Mouse (Mus musculus): ENCODE results near the gene Ppip5k1. TPM values are rescaled to one million over a fixed set of nuclear protein-coding genes. Genes with fewer than 3 reads are reported as not detected.

Gene Ppip5k1
- polyA plus RNA-seq, 1 experiment from 2014 or later, result 18.0 TPM

- Histone ChIP-seq H3K27me3 (no peaks in the 10 kb centered on the region), H3K9me3 (no peaks in the 10 kb centered on the region), H3K4me3 (replicated peaks) (peak overlapping the region; percentile 50), H3K4me1 (replicated peaks) (peaks cover 51% of the 10 kb centered on the region), H3K27ac (peak overlapping the region; percentile 88; the same call in 1 of the 2 replicates), H3K4me2 (replicated peaks) (peak overlapping the region; percentile 77), H3K9ac (replicated peaks) (peak overlapping the region; percentile 63; the same call in 1 of the 2 replicates), H3K36me3 (peaks cover 43% of the 10 kb centered on the region)
- 8% methylated on average over 9 of the region's 9 CpGs for WGBS
- no peak for ATAC-seq
Measured at GRCm38 (mm10) chr2:121297701-121298100, 57.5 kb downstream of the Ppip5k1 start.

DNA sequence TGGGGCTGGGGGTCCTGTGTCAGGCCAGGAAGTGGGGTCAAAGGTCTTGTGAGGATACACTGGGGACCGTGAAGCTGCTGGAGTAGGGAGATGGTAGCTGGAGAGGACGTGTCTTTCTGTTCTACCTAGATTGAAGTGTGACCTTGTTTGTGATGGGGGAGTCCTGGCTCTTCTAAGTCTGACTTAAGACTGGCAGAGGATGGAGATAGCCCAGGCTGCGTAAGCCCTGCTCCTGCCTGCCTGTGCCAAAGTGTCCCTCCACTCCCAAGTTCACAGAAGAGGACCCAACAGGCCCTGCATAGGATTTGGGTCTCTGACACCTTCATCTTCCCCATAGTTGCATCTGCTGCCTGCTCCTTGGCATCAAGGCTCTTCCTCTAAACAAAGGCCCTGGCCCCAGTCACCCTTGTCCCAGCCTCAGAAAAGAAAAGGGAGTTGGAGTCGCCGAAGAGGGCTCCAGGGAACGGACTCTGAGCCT is 58.4 kb downstream of the Ppip5k1 start:
- no peaks in the 10 kb centered on the region for H3K27me3 ChIP-seq
- peak overlapping the region; percentile 50 for H3K4me3 ChIP-seq (replicated peaks)
- H3K27ac ChIP-seq, result peak overlapping the region; percentile 88
- no peak for ATAC-seq
- 5% methylated on average over 6 of the region's 6 CpGs for WGBS
- H3K9me3 ChIP-seq, result no peaks in the 10 kb centered on the region
- H3K9ac ChIP-seq (replicated peaks), result peak overlapping the region; percentile 63
- peak overlapping the region; percentile 77 for H3K4me2 ChIP-seq (replicated peaks)
- peaks cover 34% of the 10 kb centered on the region for H3K36me3 ChIP-seq
- H3K4me1 ChIP-seq (replicated peaks), result peaks cover 54% of the 10 kb centered on the region

DNA sequence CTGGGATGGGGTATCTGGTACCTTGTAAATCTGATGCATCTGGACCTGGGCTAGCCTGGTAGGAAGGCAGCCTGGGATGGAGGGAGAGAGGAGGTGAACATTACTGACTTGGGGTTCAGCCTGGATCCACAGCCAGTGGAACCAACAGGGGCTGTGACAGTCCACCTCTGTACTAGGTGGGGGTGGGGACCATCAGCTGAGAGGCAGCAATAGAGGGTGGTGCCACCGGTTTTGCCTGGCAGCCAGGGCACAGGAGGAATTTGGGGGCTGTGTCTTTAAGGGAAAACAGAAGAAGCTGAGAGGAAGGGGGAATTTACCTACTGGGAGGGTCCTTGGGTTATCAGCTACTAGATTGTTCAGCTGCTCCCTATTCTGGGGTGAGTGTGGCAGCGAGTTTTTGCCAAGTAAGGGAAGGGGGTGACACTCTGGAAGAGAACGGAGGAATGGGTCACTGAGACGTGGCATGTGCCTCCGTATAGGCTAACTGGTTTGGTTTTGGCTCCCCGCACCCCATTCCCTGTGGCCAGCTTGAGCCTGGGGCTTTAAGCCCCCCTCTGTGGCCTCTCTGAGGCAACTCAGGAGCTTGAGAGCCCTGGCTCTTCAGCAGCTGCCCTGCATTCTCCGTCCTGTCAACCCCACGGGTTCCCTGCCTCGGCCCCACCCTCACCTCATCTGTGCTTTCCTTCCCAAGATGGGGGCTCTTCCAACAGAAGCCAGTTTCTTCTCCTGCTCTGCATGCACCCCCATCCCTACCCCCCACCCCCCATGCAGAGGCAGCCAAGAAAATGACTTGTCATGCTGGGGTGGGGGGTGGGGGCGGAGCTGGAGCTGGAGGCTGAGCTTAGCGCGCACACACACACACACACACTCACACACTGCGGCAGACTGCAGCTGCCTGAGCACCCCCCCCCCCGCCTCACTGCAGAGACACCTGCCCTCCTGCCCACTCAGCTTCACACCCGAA is 59.3 kb downstream of the Ppip5k1 start:
- under 1% methylated on average over 15 of the region's 15 CpGs for WGBS
- peak; percentile 64 for ATAC-seq
- Histone ChIP-seq H3K36me3 (peaks cover 25% of the 10 kb centered on the region), H3K9ac (replicated peaks) (peak overlapping the region; percentile 63), H3K4me3 (replicated peaks) (peak overlapping the region; percentile 50), H3K4me1 (replicated peaks) (peaks cover 57% of the 10 kb centered on the region), H3K27me3 (no peaks in the 10 kb centered on the region), H3K4me2 (replicated peaks) (peak overlapping the region; percentile 77), H3K27ac (peak overlapping the region; percentile 88), H3K9me3 (no peaks in the 10 kb centered on the region)

GRCm38 (mm10) chr2:121294753-121295607 is 60.2 kb downstream of the Ppip5k1 start:
- peak overlapping the region; percentile 63 for H3K9ac ChIP-seq (replicated peaks)
- peak; percentile 77 for ATAC-seq
- peak overlapping the region; percentile 88 for H3K27ac ChIP-seq
- peak overlapping the region; percentile 77 for H3K4me2 ChIP-seq (replicated peaks)
- peaks cover 16% of the 10 kb centered on the region for H3K36me3 ChIP-seq
- H3K9me3 ChIP-seq, result no peaks in the 10 kb centered on the region
- WGBS, result 1% methylated on average over 18 of the region's 18 CpGs
- peak overlapping the region; percentile 50 for H3K4me3 ChIP-seq (replicated peaks)
- H3K4me1 ChIP-seq (replicated peaks), result peaks cover 66% of the 10 kb centered on the region
- no peaks in the 10 kb centered on the region for H3K27me3 ChIP-seq

DNA sequence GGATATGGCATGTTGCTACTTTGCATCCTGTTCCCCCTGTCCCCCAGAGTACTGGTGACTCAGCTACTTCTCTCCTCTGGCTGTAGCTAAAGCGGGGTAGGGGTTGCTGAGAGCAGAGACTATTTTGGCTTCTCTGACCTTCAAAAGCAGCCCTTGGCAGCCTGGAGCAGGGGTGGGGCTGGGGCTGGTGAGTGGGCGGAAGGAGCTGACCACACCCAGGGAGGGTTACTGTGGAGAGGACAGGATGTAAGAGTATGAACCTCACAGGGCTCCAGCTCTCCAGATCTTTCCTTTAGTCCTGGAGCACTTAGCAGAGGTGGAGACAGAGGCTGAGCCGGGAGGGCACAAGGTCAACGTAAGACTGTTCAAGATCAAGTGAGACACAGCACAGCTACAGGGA is 61.0 kb downstream of the Ppip5k1 start:
- Histone ChIP-seq H3K4me3 (replicated peaks) (peak overlapping the region; percentile 50), H3K4me1 (replicated peaks) (peaks cover 69% of the 10 kb centered on the region), H3K27me3 (no peaks in the 10 kb centered on the region), H3K27ac (peak overlapping the region; percentile 88), H3K9ac (replicated peaks) (peak overlapping the region; percentile 63), H3K4me2 (replicated peaks) (peak overlapping the region; percentile 77), H3K9me3 (no peaks in the 10 kb centered on the region), H3K36me3 (peaks cover 8% of the 10 kb centered on the region)
- WGBS, result 33% methylated on average over 4 of the region's 4 CpGs
- no peak for ATAC-seq

GRCm38 (mm10) chr2:121292316-121293013 is 62.7 kb downstream of the Ppip5k1 start:
- Histone ChIP-seq H3K36me3 (no peaks in the 10 kb centered on the region), H3K27ac (no peak overlapping the region; the same call in 1 of the 2 replicates), H3K27me3 (no peaks in the 10 kb centered on the region), H3K4me3 (replicated peaks) (no peak overlapping the region), H3K9ac (replicated peaks) (no peak overlapping the region), H3K4me1 (replicated peaks) (peaks cover 73% of the 10 kb centered on the region), H3K9me3 (no peaks in the 10 kb centered on the region), H3K4me2 (replicated peaks) (no peak overlapping the region)
- no peak for ATAC-seq
- 70% methylated on average over 5 of the region's 5 CpGs for WGBS

DNA sequence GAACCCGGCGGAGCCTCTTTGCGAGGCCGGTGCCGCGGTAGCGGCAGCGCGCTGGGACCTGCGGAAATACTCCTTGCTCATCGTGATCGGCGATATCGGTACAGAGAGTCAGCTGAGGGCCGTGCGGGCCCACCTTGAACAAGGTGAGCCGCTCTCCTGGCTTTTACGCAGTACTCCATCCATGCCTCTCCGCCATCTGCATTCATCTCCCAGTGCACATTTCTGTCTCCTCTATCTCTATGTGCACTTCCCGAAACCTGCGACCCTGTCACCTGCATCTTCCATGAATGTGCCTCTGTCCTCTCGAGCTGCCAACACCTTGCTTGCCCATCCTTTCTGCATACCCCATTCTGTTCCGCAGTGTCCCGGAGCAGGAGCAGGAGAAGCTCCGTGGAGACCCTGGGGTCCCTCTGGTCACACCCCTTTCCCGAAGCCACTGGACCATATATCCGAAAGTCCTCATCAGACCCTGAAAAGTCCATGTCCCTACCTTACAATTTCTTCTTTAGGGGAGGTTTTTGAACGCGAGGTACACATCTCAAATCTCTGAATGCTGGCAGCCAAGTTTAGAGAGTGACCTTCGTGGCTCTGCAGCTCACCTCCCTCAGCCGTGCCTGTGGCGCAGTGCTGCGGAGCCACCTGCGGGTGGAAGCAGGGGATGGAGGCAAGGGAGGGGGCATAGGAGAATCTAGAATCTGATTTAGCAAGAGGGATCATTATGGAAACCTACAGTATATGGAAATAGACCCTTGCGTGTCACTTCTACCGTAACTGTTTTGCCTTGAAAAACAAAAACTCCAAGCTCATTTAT is 65.3 kb downstream of the Ppip5k1 start:
- Histone ChIP-seq H3K9ac (replicated peaks) (peak overlapping the region; percentile 56), H3K4me1 (replicated peaks) (peaks cover 54% of the 10 kb centered on the region), H3K27ac (peak overlapping the region; percentile 75), H3K27me3 (no peaks in the 10 kb centered on the region), H3K9me3 (no peaks in the 10 kb centered on the region), H3K4me3 (replicated peaks) (peak overlapping the region; percentile 62), H3K36me3 (no peaks in the 10 kb centered on the region), H3K4me2 (replicated peaks) (peak overlapping the region; percentile 70)
- 3% methylated on average over 36 of the region's 36 CpGs for WGBS
- ATAC-seq, result peak; percentile 73

GRCm38 (mm10) chr2:121288901-121289729 is 66.1 kb downstream of the Ppip5k1 start, which contains the start of gene Map1a:
Gene Map1a, plus strand, starts transcription at chr2:121289600.
- peak within 1 kb of the TSS; percentile 62 for H3K4me3 ChIP-seq (replicated peaks)
- ATAC-seq, result peak; percentile 97
- no peaks in the 10 kb centered on the region for H3K36me3 ChIP-seq
- peak within 1 kb of the TSS; percentile 70 for H3K4me2 ChIP-seq (replicated peaks)
- WGBS, result under 1% methylated on average over 48 of the region's 48 CpGs
- no peaks in the 10 kb centered on the region for H3K27me3 ChIP-seq
- H3K9me3 ChIP-seq, result no peaks in the 10 kb centered on the region
- H3K4me1 ChIP-seq (replicated peaks), result peaks cover 46% of the 10 kb centered on the region
- peak within 1 kb of the TSS; percentile 88 for H3K27ac ChIP-seq
- peak within 1 kb of the TSS; percentile 70 for H3K9ac ChIP-seq (replicated peaks)

DNA sequence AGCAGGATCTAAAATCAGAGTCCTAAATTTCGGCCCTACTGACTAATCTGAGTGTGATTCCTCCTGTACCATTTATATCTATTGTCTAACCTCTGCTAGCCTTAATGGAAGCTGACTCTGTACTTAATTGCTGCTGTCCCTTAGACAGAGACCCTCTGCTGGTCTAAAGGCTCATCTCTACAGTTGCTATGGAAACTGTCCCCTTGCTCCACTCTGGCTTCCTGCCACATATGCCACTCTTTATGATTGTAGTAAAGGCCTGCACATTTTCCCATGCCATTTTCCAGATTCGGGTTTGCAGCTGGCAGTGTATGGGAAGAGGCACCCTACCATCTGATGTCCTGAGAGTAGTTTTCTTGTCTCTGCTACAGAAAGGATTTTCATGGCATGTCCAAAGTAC is 67.3 kb downstream of the Ppip5k1 start:
- Histone ChIP-seq H3K27me3 (no peaks in the 10 kb centered on the region), H3K36me3 (no peaks in the 10 kb centered on the region), H3K4me1 (replicated peaks) (peaks cover 39% of the 10 kb centered on the region), H3K4me2 (replicated peaks) (peak overlapping the region; percentile 70), H3K9ac (replicated peaks) (0 out of 2 replicates have a peak overlapping the region, but pooled peaks have one; percentile 70), H3K4me3 (replicated peaks) (no peak overlapping the region), H3K9me3 (no peaks in the 10 kb centered on the region), H3K27ac (peak overlapping the region; percentile 88)
- 39% methylated on average over 2 of the region's 2 CpGs for WGBS
- ATAC-seq, result 0 out of 2 replicates have a peak, but pooled peaks have one; percentile 18

DNA sequence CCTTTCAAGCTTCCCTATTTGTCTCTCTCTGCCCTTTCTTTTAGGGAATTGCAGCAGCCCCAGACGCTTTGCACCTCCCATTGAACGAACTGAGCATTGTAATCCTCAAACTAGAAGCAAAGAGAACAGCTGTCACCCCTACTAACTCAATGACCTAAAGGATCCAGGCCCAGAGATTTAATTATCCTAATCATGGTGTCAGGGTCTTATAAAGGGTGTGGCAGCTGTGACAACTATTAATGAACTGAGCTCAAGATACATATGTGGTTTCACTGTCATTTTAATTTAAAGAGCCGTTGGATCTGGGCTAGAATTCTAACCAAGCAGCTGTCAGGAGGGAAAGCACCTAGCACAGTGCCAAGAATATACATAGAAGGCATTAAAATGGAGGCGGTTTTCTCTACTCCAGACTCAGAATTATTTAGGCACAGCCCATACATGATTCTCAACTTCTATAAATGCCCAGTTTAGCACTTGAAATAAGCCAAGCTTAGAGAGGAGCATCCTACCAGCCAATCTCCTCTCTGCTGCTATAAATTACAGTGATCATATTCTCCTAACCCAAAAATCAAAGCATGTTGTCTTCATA is 83.2 kb downstream of the Ppip5k1 start:
- 9% methylated on average over 4 of the region's 4 CpGs for whole genome bisulfite sequencing
- no peaks in the 10 kb centered on the region for H3K9me3 ChIP-seq

More for the DNA sequence above, 83.2 kb downstream of the Ppip5k1 start:
- H3K27me3 ChIP-seq, result no peaks in the 10 kb centered on the region
- ATAC-seq, result peak; percentile 34
- peaks cover 45% of the 10 kb centered on the region for H3K4me1 ChIP-seq (replicated peaks)
- H3K4me2 ChIP-seq (replicated peaks), result peak overlapping the region; percentile 53
- peak overlapping the region; percentile 84 for H3K4me3 ChIP-seq (replicated peaks)
- peak overlapping the region; percentile 99 for H3K27ac ChIP-seq
- peaks cover 31% of the 10 kb centered on the region for H3K36me3 ChIP-seq
- peak overlapping the region; percentile 45 for H3K9ac ChIP-seq (replicated peaks)

All from midbrain, embryonic 13.5 days (tissue).